ENCODE assay signal across 10 mouse cellular contexts in the genomic region with DNA sequence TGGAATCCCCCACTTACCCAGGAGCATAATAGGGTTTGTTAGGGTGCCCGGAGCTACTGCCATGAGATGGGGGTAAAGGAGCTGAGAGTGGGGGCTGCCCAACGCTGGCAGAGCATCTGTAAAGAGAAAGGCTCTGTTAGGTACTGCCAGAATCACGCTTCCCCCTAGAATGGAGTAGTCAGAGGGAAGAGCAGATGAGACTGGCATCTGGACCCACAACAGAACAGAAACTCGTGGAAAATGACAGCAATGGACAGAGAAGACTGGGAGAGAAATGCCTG. TPM values are rescaled to one million over a fixed set of nuclear protein-coding genes. Genes with fewer than 3 reads are reported as not detected.
DNase-seq lines count a peak whose midpoint lies in the region; ATAC-seq and TF ChIP-seq lines count a peak whose summit lies in the region.
"Had no signal": no experiment of that assay in that cellular context is flagged by ENCODE, and none has a peak within 500 bp of the region (broad histone marks: within the 10 kb centered on the region; RNA-seq: fewer than 3 reads in every experiment).

No protein-coding gene starts in this region.

- ATAC-seq in heart, embryonic 13.5 days (ENCODE audit: extremely low read depth, insufficient number of reproducible peaks, low FRiP score, low TSS enrichment): no peak
- ATAC-seq in embryonic facial prominence, embryonic 15.5 days (ENCODE audit: insufficient number of reproducible peaks, low FRiP score, low TSS enrichment, low read depth): no peak
- no peak for ATAC-seq in liver, embryonic 13.5 days (ENCODE audit: low read depth)

- no peak overlapping the region for H3K27ac ChIP-seq in heart, embryonic 13.5 days (replicated peaks)
- H3K27ac ChIP-seq in embryonic facial prominence, embryonic 15.5 days (replicated peaks): no peak overlapping the region
- H3K27ac ChIP-seq in liver, embryonic 13.5 days: no peak overlapping the region

- no peaks in the 10 kb centered on the region for H3K27me3 ChIP-seq in heart, embryonic 13.5 days (replicated peaks)
- peaks cover 23% of the 10 kb centered on the region for H3K27me3 ChIP-seq in E14TG2a.4 (ENCODE audit: insufficient read depth, low read length)
- H3K27me3 ChIP-seq in embryonic facial prominence, embryonic 15.5 days: no peaks in the 10 kb centered on the region
- H3K27me3 ChIP-seq in liver, embryonic 13.5 days: no peaks in the 10 kb centered on the region

- H3K9me3 ChIP-seq in heart, embryonic 13.5 days: no peaks in the 10 kb centered on the region
- no peaks in the 10 kb centered on the region for H3K9me3 ChIP-seq in E14TG2a.4 (ENCODE audit: low read length)
- no peaks in the 10 kb centered on the region for H3K9me3 ChIP-seq in embryonic facial prominence, embryonic 15.5 days (replicated peaks)
- no peaks in the 10 kb centered on the region for H3K9me3 ChIP-seq in liver, embryonic 13.5 days (replicated peaks)

- intact Hi-C loops in heart, postnatal 36 days (cut with DNase I): no loop called here

- peak overlapping the region; percentile 98 for H3K9ac ChIP-seq in heart, embryonic 13.5 days
- peak overlapping the region; percentile 84; the same call in 1 of the 2 replicates for H3K9ac ChIP-seq in embryonic facial prominence, embryonic 15.5 days
- peak overlapping the region; percentile 86 for H3K9ac ChIP-seq in liver, embryonic 13.5 days

- WGBS in heart, embryonic 13.5 days: 85% methylated on average over 4 of the region's 4 CpGs
- WGBS in embryonic facial prominence, embryonic 15.5 days: 77% methylated on average over 4 of the region's 4 CpGs
- 77% methylated on average over 4 of the region's 4 CpGs for WGBS in liver, embryonic 13.5 days (ENCODE audit: insufficient replicate concordance)

- no peak for TF ChIP-seq CTCF in E14TG2a.4 (conservative IDR thresholded peaks at IDR 0.05; ENCODE audit: low read length)

- no peak for DNase-seq in heart, postnatal 36 days
- DNase-seq in liver, embryonic 13.5 days: no peak
- no peak for DNase-seq in right cerebral cortex, postnatal 14 days
- no peak for DNase-seq in adrenal gland, postnatal 4 days (ENCODE audit: low spot score in 2 of 2)
- DNase-seq in natural killer cell, adult 2 months (ENCODE audit: low spot score in 2 of 2): no peak
- DNase-seq: kidney, postnatal 14 days; spleen, adult 18-20 months had no signal

- peaks cover 58% of the 10 kb centered on the region for H3K36me3 ChIP-seq in heart, embryonic 13.5 days
- H3K36me3 ChIP-seq in E14TG2a.4 (ENCODE audit: insufficient read depth, low read length): peaks cover 60% of the 10 kb centered on the region
- peaks cover 52% of the 10 kb centered on the region for H3K36me3 ChIP-seq in embryonic facial prominence, embryonic 15.5 days
- H3K36me3 ChIP-seq in liver, embryonic 13.5 days: peaks cover 51% of the 10 kb centered on the region

- H3K4me2 ChIP-seq in heart, embryonic 13.5 days: peak overlapping the region; percentile 99
- peak overlapping the region; percentile 94; the same call in 1 of the 2 replicates for H3K4me2 ChIP-seq in embryonic facial prominence, embryonic 15.5 days (replicated peaks)
- H3K4me2 ChIP-seq in liver, embryonic 13.5 days: peak overlapping the region; percentile 100

- H3K4me3 ChIP-seq in heart, embryonic 13.5 days: peak overlapping the region; percentile 70; the same call in 1 of the 2 replicates
- H3K4me3 ChIP-seq in E14TG2a.4 (replicated peaks; ENCODE audit: low read length): peak overlapping the region; percentile 88
- H3K4me3 ChIP-seq in embryonic facial prominence, embryonic 15.5 days (replicated peaks): no peak overlapping the region
- peak overlapping the region; percentile 79 for H3K4me3 ChIP-seq in liver, embryonic 13.5 days (replicated peaks)

- H3K4me1 ChIP-seq in heart, embryonic 13.5 days: peaks cover 24% of the 10 kb centered on the region
- peaks cover 75% of the 10 kb centered on the region for H3K4me1 ChIP-seq in E14TG2a.4 (replicated peaks; ENCODE audit: low read depth, low read length)
- peaks cover 38% of the 10 kb centered on the region for H3K4me1 ChIP-seq in embryonic facial prominence, embryonic 15.5 days
- H3K4me1 ChIP-seq in liver, embryonic 13.5 days (replicated peaks): peaks cover 52% of the 10 kb centered on the region

RNA-seq across cellular contexts. Expression of a gene that starts 5.8 kb away (rescaled TPM):
- polyA plus RNA-seq in heart, embryonic 13.5 days (2015; fragmentation: Nextera tagmentation; extraction: Ambion mirVana): 20.9 and 21.6 TPM in 2 replicates
- total RNA-seq in heart, postnatal 36 days (2021): 10 to 100 TPM; 26.1 to 29.1 TPM
- 35.5 and 37.2 TPM in 2 replicates for polyA plus RNA-seq in embryonic facial prominence, embryonic 15.5 days (2015; fragmentation: Nextera tagmentation; extraction: Ambion mirVana)
- polyA plus RNA-seq in liver, embryonic 13.5 days (2015; fragmentation: Nextera tagmentation; extraction: Ambion mirVana): 4.8 and 5.1 TPM in 2 replicates
- total RNA-seq in adrenal gland, postnatal 4 days (2021): 10 to 100 TPM; 48.7 to 52.5 TPM

RNA-seq across cellular contexts. Expression of a gene that starts 9.6 kb away (rescaled TPM):
- polyA plus RNA-seq in heart, embryonic 13.5 days (2015; fragmentation: Nextera tagmentation; extraction: Ambion mirVana): 40.0 and 40.5 TPM in 2 replicates
- total RNA-seq in heart, postnatal 36 days (2021): 10 to 100 TPM; 23.3 to 29.6 TPM
- 19.5 and 20.0 TPM in 2 replicates for polyA plus RNA-seq in embryonic facial prominence, embryonic 15.5 days (2015; fragmentation: Nextera tagmentation; extraction: Ambion mirVana)
- 8.9 and 9.5 TPM in 2 replicates for polyA plus RNA-seq in liver, embryonic 13.5 days (2015; fragmentation: Nextera tagmentation; extraction: Ambion mirVana)
- 10 to 100 TPM; 23.4 to 27.2 TPM for total RNA-seq in adrenal gland, postnatal 4 days (2021)

RNA-seq across cellular contexts. Expression of a gene that starts 12.2 kb away (rescaled TPM):
- polyA plus RNA-seq in heart, embryonic 13.5 days (2015; fragmentation: Nextera tagmentation; extraction: Ambion mirVana): 21.2 and 21.5 TPM in 2 replicates
- 10 to 100 TPM; 29.6 to 31.8 TPM for total RNA-seq in heart, postnatal 36 days (2021)
- polyA plus RNA-seq in embryonic facial prominence, embryonic 15.5 days (2015; fragmentation: Nextera tagmentation; extraction: Ambion mirVana): 32.6 and 40.9 TPM in 2 replicates
- polyA plus RNA-seq in liver, embryonic 13.5 days (2015; fragmentation: Nextera tagmentation; extraction: Ambion mirVana): 10.3 and 13.0 TPM in 2 replicates
- total RNA-seq in adrenal gland, postnatal 4 days (2021): 10 to 100 TPM; 42.0 to 44.3 TPM

RNA-seq across cellular contexts. Expression of a gene that starts 12.4 kb away (rescaled TPM):
- polyA plus RNA-seq in heart, embryonic 13.5 days (2015; fragmentation: Nextera tagmentation; extraction: Ambion mirVana): 135 and 139 TPM in 2 replicates
- total RNA-seq in heart, postnatal 36 days (2021): 100 to 1,000 TPM; 101 to 103 TPM
- 150 and 158 TPM in 2 replicates for polyA plus RNA-seq in embryonic facial prominence, embryonic 15.5 days (2015; fragmentation: Nextera tagmentation; extraction: Ambion mirVana)
- 102 and 105 TPM in 2 replicates for polyA plus RNA-seq in liver, embryonic 13.5 days (2015; fragmentation: Nextera tagmentation; extraction: Ambion mirVana)
- total RNA-seq in adrenal gland, postnatal 4 days (2021): 100 to 1,000 TPM; 118 to 129 TPM

RNA-seq across cellular contexts. Expression of a gene that starts 38.5 kb away (rescaled TPM):
- polyA plus RNA-seq in heart, embryonic 13.5 days (2015; fragmentation: Nextera tagmentation; extraction: Ambion mirVana): 18.0 and 18.8 TPM in 2 replicates
- 10 to 100 TPM; 21.8 to 22.8 TPM for total RNA-seq in heart, postnatal 36 days (2021)
- 88.3 and 91.8 TPM in 2 replicates for polyA plus RNA-seq in embryonic facial prominence, embryonic 15.5 days (2015; fragmentation: Nextera tagmentation; extraction: Ambion mirVana)
- 2.6 and 4.4 TPM in 2 replicates for polyA plus RNA-seq in liver, embryonic 13.5 days (2015; fragmentation: Nextera tagmentation; extraction: Ambion mirVana)
- 100 to 1,000 TPM; 164 to 190 TPM for total RNA-seq in adrenal gland, postnatal 4 days (2021)
